In the genomic region with DNA sequence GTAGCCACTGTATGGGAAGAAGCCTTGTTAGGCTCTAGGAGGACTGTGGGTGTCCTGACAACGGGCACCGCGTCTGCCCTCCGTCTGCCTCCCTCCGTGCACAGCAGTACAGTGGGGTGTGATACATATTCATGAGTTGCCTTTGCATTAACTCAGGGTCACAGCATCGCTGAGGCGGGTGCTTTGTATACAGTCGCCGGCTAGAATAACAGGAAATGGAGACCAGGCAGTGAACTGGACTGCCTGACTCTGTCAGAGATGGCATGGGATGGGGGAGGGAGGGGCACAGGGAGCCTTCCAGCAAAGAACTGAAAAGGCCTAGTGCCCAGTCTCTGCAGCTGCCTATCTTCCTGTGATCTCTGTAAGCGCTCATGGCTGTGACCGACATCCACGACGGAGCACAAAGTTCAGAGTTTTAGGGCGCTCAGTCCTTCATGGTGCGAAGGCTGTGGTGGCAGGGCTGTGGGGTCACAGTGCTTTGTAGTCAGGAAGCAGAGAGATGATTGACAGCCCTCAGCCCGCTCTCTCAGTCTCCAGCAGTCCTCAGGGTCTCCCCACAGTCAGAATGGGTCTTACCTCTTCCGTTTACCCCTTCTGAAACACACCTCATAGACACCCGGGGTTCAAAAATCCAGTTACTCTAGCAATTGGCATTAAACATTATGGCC, we compare ENCODE assay signal across 10 mouse cellular contexts. TPM values are rescaled to one million over a fixed set of nuclear protein-coding genes. Genes with fewer than 3 reads are reported as not detected.
A peak's percentile ranks its signal among the peaks of the same experiment; 100 is the strongest.
DNase-seq lines count a peak whose midpoint lies in the region; ATAC-seq and TF ChIP-seq lines count a peak whose summit lies in the region.
"Had no signal": no experiment of that assay in that cellular context is flagged by ENCODE, and none has a peak within 500 bp of the region (broad histone marks: within the 10 kb centered on the region; RNA-seq: fewer than 3 reads in every experiment).

No protein-coding gene starts in this region.

- no peak for TF ChIP-seq POLR2A in lung, adult 2 months (IDR thresholded peaks at IDR 0.05; ENCODE audit: borderline replicate concordance, extremely low read depth, low read depth, low read length)

- no peak overlapping the region for H3K27ac ChIP-seq in lung, embryonic 16.5 days (ENCODE audit: low read length)
- H3K27ac ChIP-seq in hindbrain, embryonic 14.5 days: no peak overlapping the region
- peak overlapping the region; percentile 49 for H3K27ac ChIP-seq in midbrain, embryonic 13.5 days
- H3K27ac ChIP-seq in left cerebral cortex, adult 2 months: no peak overlapping the region

- H3K27me3 ChIP-seq in lung, embryonic 16.5 days (ENCODE audit: control insufficient read depth, insufficient read depth, low read depth, low read length): no peaks in the 10 kb centered on the region
- H3K27me3 ChIP-seq in hindbrain, embryonic 14.5 days (ENCODE audit: control insufficient read depth, insufficient read depth, low read length): no peaks in the 10 kb centered on the region
- no peaks in the 10 kb centered on the region for H3K27me3 ChIP-seq in midbrain, embryonic 13.5 days

- intact Hi-C loops in left cerebral cortex, adult 2 months (cut with DNase I): no loop called here

- no peaks in the 10 kb centered on the region for H3K9me3 ChIP-seq in lung, embryonic 16.5 days (ENCODE audit: control insufficient read depth, low read length)
- no peaks in the 10 kb centered on the region for H3K9me3 ChIP-seq in hindbrain, embryonic 14.5 days (ENCODE audit: control insufficient read depth, low read length)
- no peaks in the 10 kb centered on the region for H3K9me3 ChIP-seq in midbrain, embryonic 13.5 days
- H3K9me3 ChIP-seq: G1E had no signal

- no peaks in the 10 kb centered on the region for H3K4me1 ChIP-seq in lung, embryonic 16.5 days (replicated peaks; ENCODE audit: control insufficient read depth, insufficient read depth, low read length)
- peaks cover 2% of the 10 kb centered on the region; the same call in 1 of the 2 replicates for H3K4me1 ChIP-seq in lung, adult 2 months (ENCODE audit: control insufficient read depth, insufficient read depth, low read length)
- H3K4me1 ChIP-seq in hindbrain, embryonic 14.5 days (replicated peaks; ENCODE audit: control insufficient read depth, insufficient read depth, low read length): peaks cover 9% of the 10 kb centered on the region; the same call in 1 of the 2 replicates
- peaks cover 28% of the 10 kb centered on the region for H3K4me1 ChIP-seq in midbrain, embryonic 13.5 days (replicated peaks)

- peak; percentile 54; the same call in 1 of the 2 replicates for ATAC-seq in lung, embryonic 16.5 days (ENCODE audit: low read depth)
- ATAC-seq in hindbrain, embryonic 14.5 days (ENCODE audit: low FRiP score): peak; percentile 90
- ATAC-seq in midbrain, embryonic 13.5 days: peak; percentile 97

- H3K4me2 ChIP-seq in lung, embryonic 16.5 days (ENCODE audit: low read depth, low read length): no peak overlapping the region
- H3K4me2 ChIP-seq in hindbrain, embryonic 14.5 days (replicated peaks): peak overlapping the region; percentile 5; the same call in 1 of the 2 replicates
- peak overlapping the region; percentile 37 for H3K4me2 ChIP-seq in midbrain, embryonic 13.5 days (replicated peaks)

- WGBS in lung, embryonic 16.5 days: 38% methylated on average over 18 of the region's 18 CpGs
- 37% methylated on average over 18 of the region's 18 CpGs for WGBS in lung, adult 2 months
- WGBS in hindbrain, embryonic 14.5 days: 18% methylated on average over 18 of the region's 18 CpGs
- WGBS in midbrain, embryonic 13.5 days: 22% methylated on average over 18 of the region's 18 CpGs

- DNase-seq in lung, adult 2 months: no peak
- peak; percentile 49 for DNase-seq in hindbrain, embryonic 14.5 days (ENCODE audit: low spot score)
- peak; percentile 3 for DNase-seq in yolk sac, embryonic 10.5 days (ENCODE audit: low spot score)
- no peak for DNase-seq in layer of hippocampus, adult 8-10 months (ENCODE audit: low spot score in 2 of 2)
- DNase-seq in right cerebral cortex, postnatal 36 days (ENCODE audit: low spot score in 2 of 2): no peak
- DNase-seq in left cerebral cortex, adult 2 months (ENCODE audit: extremely low spot score in 1 of 2, low spot score in 2 of 2): no peak

- no peak overlapping the region for H3K4me3 ChIP-seq in lung, embryonic 16.5 days (ENCODE audit: low read length)
- H3K4me3 ChIP-seq in lung, adult 2 months (replicated peaks; ENCODE audit: extremely low read depth, low read depth, low read length): no peak overlapping the region
- H3K4me3 ChIP-seq in hindbrain, embryonic 14.5 days (replicated peaks; ENCODE audit: low read length): no peak overlapping the region
- no peak overlapping the region for H3K4me3 ChIP-seq in midbrain, embryonic 13.5 days (replicated peaks)
- H3K4me3 ChIP-seq in left cerebral cortex, adult 2 months: no peak overlapping the region

- H3K36me3 ChIP-seq in lung, embryonic 16.5 days (ENCODE audit: control insufficient read depth, insufficient read depth, low read length): no peaks in the 10 kb centered on the region
- H3K36me3 ChIP-seq in hindbrain, embryonic 14.5 days (replicated peaks; ENCODE audit: control insufficient read depth, insufficient read depth): no peaks in the 10 kb centered on the region
- no peaks in the 10 kb centered on the region for H3K36me3 ChIP-seq in midbrain, embryonic 13.5 days
- H3K36me3 ChIP-seq: G1E had no signal

- no peak overlapping the region for H3K9ac ChIP-seq in lung, embryonic 16.5 days (ENCODE audit: low read length)
- no peak overlapping the region for H3K9ac ChIP-seq in hindbrain, embryonic 14.5 days
- 0 out of 2 replicates have a peak overlapping the region, but pooled peaks have one; percentile 11 for H3K9ac ChIP-seq in midbrain, embryonic 13.5 days (replicated peaks)

- no peak for TF ChIP-seq CTCF in lung, adult 2 months (IDR thresholded peaks at IDR 0.05; ENCODE audit: insufficient read depth, low read length)
- TF ChIP-seq CTCF in left cerebral cortex, adult 2 months (IDR thresholded peaks at IDR 0.05): no peak

RNA-seq across cellular contexts. Expression of gene Unc5cl, which starts 58.0 kb away (rescaled TPM):
- polyA plus RNA-seq in lung, embryonic 16.5 days (2015; fragmentation: Nextera tagmentation; extraction: Ambion mirVana): 2.7 and 3.6 TPM in 2 replicates
- 0.85 and 1.1 TPM in 2 replicates for polyA plus RNA-seq in lung, adult 2 months (2012; rRNA removed)
- 0.37 and 0.42 TPM in 2 replicates for polyA plus RNA-seq in hindbrain, embryonic 14.5 days (2014; fragmentation: Nextera tagmentation; extraction: Ambion mirVana)
- 0.23 TPM in 2 replicates for polyA plus RNA-seq in midbrain, embryonic 13.5 days (2015; fragmentation: Nextera tagmentation; extraction: Ambion mirVana)
- 1 to 10 TPM in 1 of 4 experiments, under 1 TPM in 3; 0.67 to 1.3 (median 0.80) TPM for total RNA-seq in layer of hippocampus, adult 8-10 months (2022)
- under 1 TPM in 1 of 2 experiments, not detected in 1; 0.30 TPM for total RNA-seq in left cerebral cortex, adult 2 months (2021)
- polyA plus RNA-seq: heart, postnatal 0 days had no signal

Comparison
In these comparisons a context has a peak if more than half of its experiments do, and no peak if none do; other contexts are left out.
1. DNase-seq: peak in hindbrain, embryonic 14.5 days (single experiment) and yolk sac, embryonic 10.5 days (single experiment); none in lung, adult 2 months (single experiment), layer of hippocampus, adult 8-10 months (0 of 2), right cerebral cortex, postnatal 36 days (0 of 2) and left cerebral cortex, adult 2 months (0 of 2).
2. Peak in every context shown above with its lines, with median percentiles within 50 percentile points of each other: ATAC-seq.